Mouse (Mus musculus) ovary, adult 18-20 months (tissue): Measurements from ENCODE around the gene Rpusd3.

Source experiments
- DNase-seq: peaks from one replicate; pipeline ENCODE4 v3.0.0; 2022; ENCODE audit warnings: low spot score, mixed read lengths

Rpusd3 gene

GRCm38 (mm10) chr6:113419199-113419587 is at the start of gene Rpusd3:
Gene Rpusd3 (minus strand): TSS chr6:113419340.
- DNase-seq, result peak; percentile 95

- DNase-seq, result no peak
Measured at GRCm38 (mm10) chr6:113468512-113468911, 49.4 kb upstream of the Rpusd3 start.

DNA sequence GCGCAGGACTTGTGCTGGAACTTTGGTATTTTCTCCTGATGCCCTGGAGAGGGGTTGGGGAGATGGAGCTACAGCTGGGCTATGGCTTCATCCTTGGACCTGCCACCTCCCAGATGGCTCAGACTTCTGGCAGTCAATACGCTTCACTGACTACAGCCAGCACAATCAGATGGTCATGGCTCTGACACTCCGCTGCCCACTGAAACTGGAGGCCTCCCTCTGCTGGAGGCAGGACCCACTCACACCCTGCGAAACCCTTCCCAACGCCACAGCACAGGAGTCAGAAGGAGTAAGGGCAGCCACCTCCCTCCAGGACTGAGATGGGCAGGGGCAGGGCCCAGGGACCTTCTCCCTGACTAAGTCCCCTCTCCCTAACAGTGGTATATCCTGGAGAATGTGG is 46.5 kb upstream of the Rpusd3 start:
- no peak for DNase-seq

DNA sequence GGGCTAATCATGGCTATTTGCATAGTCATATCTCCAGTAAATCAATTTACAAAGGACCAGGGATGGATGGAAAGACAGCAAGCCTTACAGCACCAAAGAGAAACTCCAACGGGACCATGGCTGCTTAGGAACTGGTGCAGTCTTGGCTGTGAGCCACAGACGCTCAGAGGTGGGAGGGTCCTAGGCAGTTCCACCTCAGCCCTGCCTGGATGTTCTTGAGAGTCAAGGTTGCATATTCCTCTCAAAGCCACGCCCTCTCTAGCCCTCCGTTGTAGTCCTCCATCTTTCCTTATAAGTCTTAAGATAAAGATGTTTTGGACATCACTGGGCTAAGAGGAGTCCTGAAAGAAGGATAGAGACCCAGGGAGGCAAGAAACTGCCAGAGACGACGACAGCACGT is 44.9 kb upstream of the Rpusd3 start:
- DNase-seq, result no peak

GRCm38 (mm10) chr6:113458635-113459034 is 39.5 kb upstream of the Rpusd3 start:
- DNase-seq, result no peak

- no peak for DNase-seq
Measured at GRCm38 (mm10) chr6:113457952-113458534, 38.9 kb upstream of the Rpusd3 start, which contains the start of gene Il17re. Gene Il17re (plus strand): TSS chr6:113458484.

GRCm38 (mm10) chr6:113455007-113455406 is 35.9 kb upstream of the Rpusd3 start:
- DNase-seq, result no peak

- DNase-seq, result no peak
Measured at GRCm38 (mm10) chr6:113451839-113452238, 32.7 kb upstream of the Rpusd3 start.

- no peak for DNase-seq
Measured at GRCm38 (mm10) chr6:113447639-113448038, 28.5 kb upstream of the Rpusd3 start.

DNA sequence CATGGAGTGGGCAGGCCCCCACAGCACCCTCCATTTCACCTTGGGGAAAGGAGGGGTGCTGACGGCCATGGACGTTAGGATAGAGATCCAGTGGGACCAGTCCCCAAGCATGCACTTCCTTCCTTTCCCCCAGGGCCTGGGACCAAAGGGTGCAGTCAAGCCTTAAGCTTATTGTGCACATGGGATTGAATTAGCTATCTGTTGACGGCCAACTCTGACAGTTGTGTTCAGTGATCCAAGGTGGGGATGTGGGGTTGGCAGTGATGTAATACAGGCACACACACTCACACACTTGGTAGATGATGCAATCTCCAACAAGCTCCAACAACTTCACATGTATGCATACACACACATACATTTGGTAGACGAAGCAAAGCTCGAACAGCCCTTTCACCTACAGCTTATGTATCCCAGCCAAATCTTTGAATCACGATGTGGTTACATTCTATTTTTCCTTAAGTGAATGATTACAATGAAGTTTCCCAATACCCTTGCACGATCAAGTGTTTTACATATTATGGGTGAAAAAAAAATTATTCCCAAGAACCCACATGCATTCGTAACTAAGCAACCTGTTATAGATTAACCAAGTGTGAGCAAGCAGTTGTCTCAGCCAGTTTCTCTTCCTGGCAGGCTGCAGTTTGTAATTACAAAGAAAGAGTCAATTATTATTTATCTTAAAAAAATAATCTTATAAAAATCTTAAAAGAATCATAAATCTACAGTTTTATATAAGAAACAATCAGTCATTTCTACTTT is 25.2 kb upstream of the Rpusd3 start:
- DNase-seq, result no peak

DNA sequence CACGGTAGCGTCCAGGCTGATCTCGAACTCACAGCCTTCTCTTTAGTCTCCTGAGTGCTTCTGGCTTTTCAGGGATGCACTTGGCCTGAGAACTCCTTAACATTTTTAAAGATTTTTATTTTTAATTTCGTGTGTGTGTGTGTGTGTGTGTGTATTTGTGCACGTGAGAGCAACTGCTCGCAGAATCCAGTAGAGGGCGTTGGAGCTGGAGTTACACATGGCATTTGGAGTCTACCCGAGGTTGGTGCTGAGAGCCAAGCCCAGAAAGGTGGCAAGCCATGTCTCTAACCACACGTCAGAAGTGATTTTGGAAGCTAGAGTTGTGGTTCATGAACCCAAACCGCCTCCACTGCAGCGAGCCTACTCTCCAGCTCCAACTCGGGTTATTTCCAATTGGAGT is 24.0 kb upstream of the Rpusd3 start:
- no peak for DNase-seq

GRCm38 (mm10) chr6:113442442-113443090 is 23.4 kb upstream of the Rpusd3 start, which contains the start of gene Jagn1:
Gene Jagn1 (plus strand): TSS chr6:113442569.
- DNase-seq, result peak; percentile 83

DNA sequence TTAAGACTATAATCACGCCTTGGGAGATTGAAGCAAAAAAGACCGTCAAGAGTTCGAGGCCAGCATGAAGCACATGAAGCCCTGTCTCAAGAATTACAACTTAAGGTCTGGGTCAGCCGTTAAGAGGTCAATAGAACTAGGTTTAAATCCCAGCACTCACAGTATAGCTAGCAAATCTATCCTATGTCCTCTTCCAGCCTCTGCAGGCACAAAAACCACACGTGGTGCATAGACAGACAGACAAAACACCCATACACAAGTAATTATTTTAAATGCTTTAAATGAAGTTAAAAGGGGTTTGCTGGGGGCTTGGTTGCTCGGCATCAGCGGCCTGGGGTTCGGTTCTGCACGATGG is 22.9 kb upstream of the Rpusd3 start:
- DNase-seq, result no peak

DNA sequence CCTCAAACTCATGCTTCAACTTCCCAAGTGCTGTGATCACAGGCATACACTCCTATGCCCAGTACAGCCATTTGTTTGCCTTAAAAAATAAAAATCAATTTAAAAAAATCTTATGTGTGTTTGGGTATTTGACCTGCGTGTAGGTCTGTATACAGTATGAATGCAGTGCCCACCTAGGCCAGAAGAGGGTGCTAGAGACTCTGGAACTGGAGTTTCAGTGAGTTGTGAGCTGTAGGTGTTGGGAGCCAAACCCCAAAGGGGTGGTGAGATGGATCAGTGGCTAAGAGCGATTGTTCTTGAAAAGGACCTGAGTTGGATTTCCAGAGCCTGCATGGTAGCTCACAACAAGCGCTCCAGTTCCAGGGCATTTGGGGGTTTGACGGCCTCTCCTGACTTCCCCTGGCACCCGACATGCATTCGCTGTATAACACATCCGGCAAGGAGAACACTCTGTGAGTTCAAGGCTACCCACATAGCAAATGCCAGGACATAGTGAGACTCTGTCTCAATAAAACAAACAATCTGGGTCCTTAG is 22.1 kb upstream of the Rpusd3 start:
- DNase-seq, result peak; percentile 30

- DNase-seq, result no peak
Measured at GRCm38 (mm10) chr6:113440686-113441085, 21.5 kb upstream of the Rpusd3 start.

DNA sequence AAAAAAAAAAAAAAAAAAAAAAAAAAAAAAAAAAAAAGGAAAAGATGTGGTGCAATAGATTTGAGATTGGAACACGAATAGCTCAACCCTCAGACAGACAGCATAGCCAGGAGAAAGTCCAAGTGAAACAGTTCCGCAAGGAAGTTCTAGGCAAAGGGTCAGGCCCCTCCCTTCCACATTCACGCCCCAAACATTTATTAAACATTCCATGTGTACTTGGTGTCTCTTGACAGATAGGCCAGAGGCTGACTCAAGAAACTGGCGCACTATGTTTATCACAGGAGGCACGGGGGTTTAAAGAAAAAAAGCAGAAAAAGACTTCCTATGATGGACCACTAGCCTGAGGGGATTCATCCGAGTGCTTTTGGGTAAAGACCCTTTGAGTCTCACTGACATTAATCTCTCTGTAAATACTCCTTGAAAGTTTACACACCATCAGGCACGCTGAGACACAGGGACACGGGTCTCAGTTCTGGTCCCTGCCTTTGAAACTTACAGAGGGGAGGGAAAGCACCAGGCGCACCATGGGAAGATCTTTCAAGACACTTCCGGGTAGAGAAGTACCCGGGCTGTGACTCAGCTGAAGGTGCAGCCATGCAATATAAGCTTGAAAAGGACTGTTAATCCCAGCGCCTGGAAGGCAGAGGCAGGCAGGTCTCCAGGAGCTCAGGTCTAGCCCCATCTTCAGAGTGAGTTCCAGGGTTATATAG is 19.7 kb upstream of the Rpusd3 start:
- DNase-seq, result no peak

- DNase-seq, result no peak
Measured at GRCm38 (mm10) chr6:113437135-113437534, 18.0 kb upstream of the Rpusd3 start.

DNA sequence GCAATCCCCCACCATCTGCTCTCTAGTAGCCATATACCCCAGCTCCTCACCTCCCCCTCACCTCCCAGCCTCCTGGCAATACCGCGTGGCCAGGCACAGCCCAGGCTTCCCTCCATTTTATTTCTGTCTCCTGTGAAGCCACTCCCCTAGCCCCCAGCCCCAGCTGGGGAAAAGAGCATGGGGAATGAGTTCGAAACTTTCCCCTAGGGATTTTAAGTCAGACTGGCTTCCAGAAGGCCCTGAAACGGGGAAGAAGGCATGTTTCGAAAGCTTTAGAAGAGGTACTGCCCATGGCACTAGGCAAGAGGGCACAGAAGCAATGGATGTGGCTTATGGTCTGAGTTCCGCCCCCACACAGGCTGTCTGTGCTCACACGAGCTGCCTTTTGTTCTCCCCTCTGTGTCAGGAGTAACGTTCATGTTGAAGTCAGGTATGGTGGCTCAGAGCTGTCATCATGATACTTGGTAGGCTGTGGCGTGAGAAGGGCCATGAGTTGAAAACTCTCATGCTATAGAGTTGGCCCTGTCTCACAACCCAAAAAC is 16.6 kb upstream of the Rpusd3 start, which contains the start of gene Cidec:
Cidec (minus strand) TSS at position 97 of the 542 bp plus-strand sequence.
- no peak for DNase-seq

- DNase-seq, result no peak
Measured at GRCm38 (mm10) chr6:113434691-113435090, 15.6 kb upstream of the Rpusd3 start.

- no peak for DNase-seq
Measured at GRCm38 (mm10) chr6:113433661-113434060, 14.5 kb upstream of the Rpusd3 start.

DNA sequence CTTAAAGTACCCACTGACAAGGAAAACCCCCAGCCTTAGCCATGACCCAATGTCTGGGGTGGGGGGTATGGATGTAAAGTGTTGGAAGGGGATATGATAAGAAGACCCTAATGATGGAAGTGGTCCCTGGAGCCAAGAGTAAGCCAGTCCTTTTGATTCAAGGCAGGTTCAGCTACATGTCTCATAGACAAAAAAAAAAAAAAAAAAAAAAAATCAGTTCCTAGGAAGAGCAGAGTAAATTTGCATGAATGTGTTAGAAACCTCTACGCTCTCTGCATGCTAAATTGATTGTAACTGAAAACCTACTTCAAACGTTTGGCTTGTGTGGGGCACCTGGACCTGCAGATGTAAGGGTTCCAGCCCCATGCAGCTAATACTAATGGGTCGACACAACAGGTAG is 12.7 kb upstream of the Rpusd3 start:
- no peak for DNase-seq

DNA sequence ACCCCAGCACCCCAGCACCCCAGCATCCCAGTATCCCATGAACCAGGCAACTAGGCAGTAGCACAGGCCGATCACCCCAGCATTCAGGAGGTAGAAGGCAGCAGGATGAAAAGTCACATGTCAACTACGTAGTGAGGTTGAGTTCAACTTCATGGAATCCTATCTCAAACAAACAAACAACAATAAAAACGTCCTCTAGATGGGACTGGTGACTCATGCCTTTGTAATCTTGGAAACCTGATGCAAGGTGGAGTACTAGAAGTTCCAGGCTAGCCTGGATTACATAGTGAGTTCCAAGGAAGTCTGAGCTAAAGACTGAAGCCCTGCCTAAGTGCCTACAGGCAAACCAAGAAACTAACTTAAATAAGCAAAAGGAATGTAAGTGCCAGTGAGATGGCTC is 11.7 kb upstream of the Rpusd3 start:
- DNase-seq, result no peak
